Mouse (Mus musculus): ENCODE results near the gene Tktl1. TPM values are rescaled to one million over a fixed set of nuclear protein-coding genes. Genes with fewer than 3 reads are reported as not detected.
"Not testable (repeated sequence)": the region's sequence is repeated elsewhere in the genome, so short reads cannot be mapped to it uniquely, and the experiment has no call there.

Gene Tktl1
- polyA plus RNA-seq (2012; rRNA removed), result not detected in 2 replicates

GRCm38 (mm10) chrX:74176959-74177358 lies at the start of gene Tktl1:
TSS of gene Tktl1 (plus strand) at chrX:74177259.
- no peak for DNase-seq (ENCODE audit: low read depth)
- no peak for TF ChIP-seq CTCF (IDR thresholded peaks at IDR 0.05; ENCODE audit: borderline replicate concordance, extremely low read depth, insufficient read depth, insufficient read length)
- no peak for TF ChIP-seq POLR2A (IDR thresholded peaks at IDR 0.05; ENCODE audit: borderline replicate concordance, extremely low read depth, insufficient read depth, insufficient read length, poor library complexity, severe bottlenecking)

- not testable (repeated sequence) for DNase-seq (ENCODE audit: low read depth)
Observed at GRCm38 (mm10) chrX:74135263-74135662, 41.8 kb upstream of the Tktl1 start, which contains the start of gene Mecp2. TSS of gene Mecp2 (minus strand) at chrX:74135363.

GRCm38 (mm10) chrX:74167738-74168137 lies 9.3 kb upstream of the Tktl1 start, which contains the start of gene Tex28:
TSS of gene Tex28 (minus strand) at chrX:74167838.
- no peak for DNase-seq (ENCODE audit: low read depth)
- no peak for TF ChIP-seq POLR2A (IDR thresholded peaks at IDR 0.05; ENCODE audit: borderline replicate concordance, extremely low read depth, insufficient read depth, insufficient read length, poor library complexity, severe bottlenecking)
- no peak for TF ChIP-seq CTCF (IDR thresholded peaks at IDR 0.05; ENCODE audit: borderline replicate concordance, extremely low read depth, insufficient read depth, insufficient read length)

GRCm38 (mm10) chrX:74203556-74203955 lies 26.5 kb downstream of the Tktl1 start:
- no peak for TF ChIP-seq CTCF (IDR thresholded peaks at IDR 0.05; ENCODE audit: borderline replicate concordance, extremely low read depth, insufficient read depth, insufficient read length)
- no peak for TF ChIP-seq POLR2A (IDR thresholded peaks at IDR 0.05; ENCODE audit: borderline replicate concordance, extremely low read depth, insufficient read depth, insufficient read length, poor library complexity, severe bottlenecking)
- DNase-seq (ENCODE audit: low read depth), result no peak

- TF ChIP-seq CTCF (IDR thresholded peaks at IDR 0.05; ENCODE audit: borderline replicate concordance, extremely low read depth, insufficient read depth, insufficient read length), result no peak
- no peak for TF ChIP-seq POLR2A (IDR thresholded peaks at IDR 0.05; ENCODE audit: borderline replicate concordance, extremely low read depth, insufficient read depth, insufficient read length, poor library complexity, severe bottlenecking)
- DNase-seq (ENCODE audit: low read depth), result no peak
Observed at GRCm38 (mm10) chrX:74218496-74218895, 41.4 kb downstream of the Tktl1 start.

- TF ChIP-seq POLR2A (IDR thresholded peaks at IDR 0.05; ENCODE audit: borderline replicate concordance, extremely low read depth, insufficient read depth, insufficient read length, poor library complexity, severe bottlenecking) (no peak), CTCF (IDR thresholded peaks at IDR 0.05; ENCODE audit: borderline replicate concordance, extremely low read depth, insufficient read depth, insufficient read length) (no peak)
- no peak for DNase-seq (ENCODE audit: low read depth)
Observed at GRCm38 (mm10) chrX:74219449-74219848, 42.4 kb downstream of the Tktl1 start.

GRCm38 (mm10) chrX:74220099-74220498 lies 43.0 kb downstream of the Tktl1 start:
- DNase-seq (ENCODE audit: low read depth), result not testable (repeated sequence)

GRCm38 (mm10) chrX:74230038-74230437 lies 53.0 kb downstream of the Tktl1 start:
- no peak for DNase-seq (ENCODE audit: low read depth)
- TF ChIP-seq POLR2A (IDR thresholded peaks at IDR 0.05; ENCODE audit: borderline replicate concordance, extremely low read depth, insufficient read depth, insufficient read length, poor library complexity, severe bottlenecking) (no peak), CTCF (IDR thresholded peaks at IDR 0.05; ENCODE audit: borderline replicate concordance, extremely low read depth, insufficient read depth, insufficient read length) (no peak)

GRCm38 (mm10) chrX:74233196-74233595 lies 56.1 kb downstream of the Tktl1 start:
- no peak for DNase-seq (ENCODE audit: low read depth)
- no peak for TF ChIP-seq POLR2A (IDR thresholded peaks at IDR 0.05; ENCODE audit: borderline replicate concordance, extremely low read depth, insufficient read depth, insufficient read length, poor library complexity, severe bottlenecking)
- no peak for TF ChIP-seq CTCF (IDR thresholded peaks at IDR 0.05; ENCODE audit: borderline replicate concordance, extremely low read depth, insufficient read depth, insufficient read length)

GRCm38 (mm10) chrX:74240332-74240731 lies 63.3 kb downstream of the Tktl1 start:
- no peak for DNase-seq (ENCODE audit: low read depth)
- TF ChIP-seq POLR2A (IDR thresholded peaks at IDR 0.05; ENCODE audit: borderline replicate concordance, extremely low read depth, insufficient read depth, insufficient read length, poor library complexity, severe bottlenecking), result no peak
- no peak for TF ChIP-seq CTCF (IDR thresholded peaks at IDR 0.05; ENCODE audit: borderline replicate concordance, extremely low read depth, insufficient read depth, insufficient read length)

GRCm38 (mm10) chrX:74243396-74243795 lies 66.3 kb downstream of the Tktl1 start:
- TF ChIP-seq CTCF (IDR thresholded peaks at IDR 0.05; ENCODE audit: borderline replicate concordance, extremely low read depth, insufficient read depth, insufficient read length), result no peak
- TF ChIP-seq POLR2A (IDR thresholded peaks at IDR 0.05; ENCODE audit: borderline replicate concordance, extremely low read depth, insufficient read depth, insufficient read length, poor library complexity, severe bottlenecking), result no peak

GRCm38 (mm10) chrX:74243807-74244206 lies 66.7 kb downstream of the Tktl1 start:
- DNase-seq (ENCODE audit: low read depth), result no peak

More at GRCm38 (mm10) chrX:74243396-74243795, 66.3 kb downstream of the Tktl1 start:
- no peak for DNase-seq (ENCODE audit: low read depth)

GRCm38 (mm10) chrX:74244614-74245083 lies 67.6 kb downstream of the Tktl1 start:
- no peak for TF ChIP-seq CTCF (IDR thresholded peaks at IDR 0.05; ENCODE audit: borderline replicate concordance, extremely low read depth, insufficient read depth, insufficient read length)
- no peak for TF ChIP-seq POLR2A (IDR thresholded peaks at IDR 0.05; ENCODE audit: borderline replicate concordance, extremely low read depth, insufficient read depth, insufficient read length, poor library complexity, severe bottlenecking)
- peak; percentile 93 for DNase-seq (ENCODE audit: low read depth)

More at GRCm38 (mm10) chrX:74243807-74244206, 66.7 kb downstream of the Tktl1 start:
- TF ChIP-seq CTCF (IDR thresholded peaks at IDR 0.05; ENCODE audit: borderline replicate concordance, extremely low read depth, insufficient read depth, insufficient read length), result no peak
- no peak for TF ChIP-seq POLR2A (IDR thresholded peaks at IDR 0.05; ENCODE audit: borderline replicate concordance, extremely low read depth, insufficient read depth, insufficient read length, poor library complexity, severe bottlenecking)
